Mouse (Mus musculus) megakaryocyte, embryonic 14.5 days (primary cell): ENCODE data around the gene Ddx41.

ENCODE experiments used
- FLI1 ChIP-seq: IDR thresholded peaks from 2 replicates; pipeline ENCODE4 v1.6.1; 2012; ENCODE audit warnings: low read length, inconsistent platforms, mixed read lengths
- GATA1 ChIP-seq: IDR thresholded peaks from 3 replicates; pipeline ENCODE4 v1.6.1; 2012; ENCODE audit warnings: mixed read lengths, low read length, inconsistent platforms, borderline replicate concordance

GRCm38 (mm10) chr13:55523278-55523677 lies 13.2 kb downstream of the Ddx41 start:
- no peak for TF ChIP-seq FLI1
- TF ChIP-seq GATA1 = no peak
